Mouse (Mus musculus) c-Kit-negative CD71-positive TER-119-positive erythroid progenitor cells, embryonic 14.5 days (primary cell): ENCODE measurements around the gene Pkd1.

Source experiments
- DNase-seq: peaks from one replicate; pipeline ENCODE4 v3.0.0-alpha.2; 2013; ENCODE audit warnings: low read depth, low spot score

The Pkd1 gene

DNA sequence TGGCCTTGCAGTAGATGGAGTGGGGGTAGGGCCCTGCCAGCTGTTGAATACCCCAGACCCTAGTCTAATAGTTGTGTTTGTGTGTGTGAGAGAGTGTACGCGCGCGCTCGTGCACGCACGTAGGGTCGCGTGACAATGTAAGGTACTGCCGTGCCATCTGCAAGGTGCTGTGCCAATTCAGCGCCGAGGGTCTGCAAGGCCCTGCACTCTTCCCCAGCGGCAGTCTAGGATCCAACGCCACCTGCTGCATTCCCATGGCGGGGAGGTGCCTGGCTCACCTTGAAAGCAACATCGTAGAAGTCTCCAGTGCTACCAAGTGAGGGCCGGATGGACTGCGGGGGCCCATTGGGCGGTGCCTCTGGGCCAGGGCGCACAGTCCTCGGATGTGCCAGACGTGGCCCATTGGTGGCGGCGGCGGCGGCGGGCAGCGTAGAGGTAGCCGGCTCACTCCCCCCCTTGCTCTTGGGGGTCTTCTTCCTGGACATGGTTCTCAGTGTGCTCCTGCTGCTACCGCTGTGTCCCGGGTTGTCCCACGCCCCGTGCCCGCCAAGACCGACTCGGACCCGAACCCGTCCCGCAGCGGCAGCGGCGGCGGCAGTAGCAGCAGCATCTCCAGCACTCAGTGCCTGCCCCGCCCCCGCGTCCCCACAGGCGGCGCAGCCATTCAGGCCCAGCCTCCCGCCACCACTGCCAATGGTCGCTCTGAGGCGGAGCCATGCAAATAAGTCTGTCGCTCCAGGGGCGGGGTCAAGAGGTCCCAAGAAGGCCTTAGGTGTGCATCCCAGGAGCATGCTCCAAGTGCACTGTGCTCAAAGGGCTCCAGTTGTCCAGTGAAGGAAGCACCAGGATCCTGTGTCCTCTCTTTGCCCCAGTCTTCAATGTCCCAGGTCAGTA lies 16.3 kb upstream of the Pkd1 start:
- DNase-seq = peak; percentile 78

DNA sequence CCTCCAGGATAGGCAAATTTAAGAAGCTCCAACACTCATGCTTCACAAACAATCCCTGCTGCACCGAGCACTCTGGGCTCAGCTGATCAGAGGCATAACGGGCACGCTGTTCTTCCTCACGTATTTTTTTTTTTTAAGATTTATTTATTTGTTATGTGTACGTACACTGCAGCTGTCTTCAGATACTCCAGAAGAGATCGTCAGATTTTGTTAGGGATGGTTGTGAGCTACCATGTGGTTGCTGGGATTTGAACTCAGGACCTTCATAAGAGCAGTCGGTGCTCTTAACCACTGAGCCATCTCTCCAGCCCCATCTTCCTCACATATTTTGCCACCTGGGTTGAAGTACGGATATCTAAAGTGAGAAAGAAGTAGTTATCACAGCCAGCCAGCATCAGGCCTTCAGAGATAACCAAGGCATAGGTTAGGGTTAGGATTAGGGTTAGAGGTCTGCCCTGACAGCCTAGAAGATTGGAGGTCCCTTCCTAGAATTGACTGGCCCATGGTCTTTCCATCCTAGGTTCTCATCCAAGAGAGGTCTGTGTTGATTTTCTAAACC lies 15.4 kb upstream of the Pkd1 start, which contains the start of gene Rab26:
Gene Rab26, minus strand, starts transcription at position 51 of the 559 bp plus-strand sequence.
- no peak for DNase-seq

GRCm38 (mm10) chr17:24535300-24535699 lies 14.3 kb upstream of the Pkd1 start:
- no peak for DNase-seq

- DNase-seq = no peak
These were observed 12.1 kb upstream of the Pkd1 start for GRCm38 (mm10) chr17:24537536-24537935.

GRCm38 (mm10) chr17:24538950-24539349 lies 10.7 kb upstream of the Pkd1 start:
- DNase-seq = no peak

- peak; percentile 48 for DNase-seq
These were observed 9.3 kb upstream of the Pkd1 start for GRCm38 (mm10) chr17:24540375-24540774.

DNA sequence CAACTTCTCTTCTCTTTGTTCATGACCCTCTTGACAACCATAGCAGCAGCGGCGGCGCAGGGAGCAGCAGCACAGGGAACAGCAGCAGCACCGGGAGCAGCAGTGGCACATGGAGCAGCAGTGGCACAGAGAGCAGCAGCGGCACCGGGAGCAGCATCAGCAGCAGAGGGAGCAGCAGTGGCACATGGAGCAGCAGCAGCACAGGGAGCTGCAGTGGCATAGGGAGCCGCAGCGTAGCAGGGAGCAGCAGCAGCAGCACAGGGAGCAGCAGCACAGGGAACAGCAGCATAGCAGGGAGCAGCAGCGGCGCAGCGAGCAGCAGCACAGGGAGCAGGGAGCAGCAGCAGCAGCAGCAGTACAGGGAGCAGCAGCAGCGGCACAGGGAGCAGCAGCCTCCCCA lies 5.0 kb upstream of the Pkd1 start:
- DNase-seq = no peak

GRCm38 (mm10) chr17:24545247-24545646 lies 4.4 kb upstream of the Pkd1 start:
- DNase-seq = no peak

- no peak for DNase-seq
These were observed 3.4 kb upstream of the Pkd1 start for GRCm38 (mm10) chr17:24546234-24546633.

DNA sequence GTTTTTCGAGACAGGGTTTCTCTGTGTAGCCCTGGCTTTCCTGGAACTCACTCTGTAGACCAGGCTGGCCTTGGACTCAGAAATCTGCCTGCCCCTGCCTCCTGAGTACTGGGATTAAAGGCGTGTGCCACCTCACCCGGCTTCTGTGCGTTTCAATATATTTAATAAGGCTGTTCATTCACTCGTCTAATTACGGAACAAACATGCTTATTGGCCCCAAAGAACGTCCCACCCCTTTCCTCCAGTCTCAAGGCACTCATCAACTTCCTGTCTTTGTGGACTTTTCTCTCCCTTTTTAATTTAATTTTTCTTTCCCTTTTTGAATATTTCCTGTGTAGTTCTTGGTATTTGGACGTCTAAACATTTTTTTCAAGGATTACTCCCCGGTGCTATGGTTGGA lies 1.2 kb upstream of the Pkd1 start:
- DNase-seq = no peak

DNA sequence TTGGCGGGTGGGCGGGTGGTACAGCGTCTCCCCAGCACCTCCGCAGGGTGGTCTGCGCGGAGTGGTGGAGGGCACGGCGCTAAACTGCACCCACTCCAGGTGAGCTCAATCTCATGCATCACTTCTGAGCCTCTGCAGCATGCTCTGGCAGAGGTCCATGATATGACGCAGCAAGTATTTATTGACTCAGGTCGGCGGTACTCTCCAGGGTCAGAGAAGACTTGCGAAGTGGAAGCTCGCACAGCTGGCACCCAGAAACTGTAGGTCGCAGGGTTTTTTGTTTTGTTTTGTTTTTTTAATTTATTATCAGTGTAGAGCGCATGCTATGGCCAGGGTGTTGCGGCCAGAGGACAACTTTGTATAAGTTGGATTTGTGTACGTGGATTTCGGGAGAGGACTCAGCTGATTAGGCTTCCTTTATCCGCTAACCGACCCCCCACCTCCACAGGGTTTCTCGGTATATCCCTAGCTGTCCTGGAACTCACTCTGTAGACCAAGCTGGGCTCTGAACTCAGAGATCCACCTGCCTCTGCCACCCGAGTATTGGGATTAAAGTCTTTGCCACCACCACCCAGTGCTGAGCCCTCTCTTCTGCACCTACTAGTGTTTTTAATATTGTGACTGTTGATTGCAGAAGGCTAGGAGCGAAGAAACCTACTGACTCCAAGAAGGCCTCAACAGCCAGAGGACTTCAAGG lies 565 bp upstream of the Pkd1 start:
- peak; percentile 49 for DNase-seq

DNA sequence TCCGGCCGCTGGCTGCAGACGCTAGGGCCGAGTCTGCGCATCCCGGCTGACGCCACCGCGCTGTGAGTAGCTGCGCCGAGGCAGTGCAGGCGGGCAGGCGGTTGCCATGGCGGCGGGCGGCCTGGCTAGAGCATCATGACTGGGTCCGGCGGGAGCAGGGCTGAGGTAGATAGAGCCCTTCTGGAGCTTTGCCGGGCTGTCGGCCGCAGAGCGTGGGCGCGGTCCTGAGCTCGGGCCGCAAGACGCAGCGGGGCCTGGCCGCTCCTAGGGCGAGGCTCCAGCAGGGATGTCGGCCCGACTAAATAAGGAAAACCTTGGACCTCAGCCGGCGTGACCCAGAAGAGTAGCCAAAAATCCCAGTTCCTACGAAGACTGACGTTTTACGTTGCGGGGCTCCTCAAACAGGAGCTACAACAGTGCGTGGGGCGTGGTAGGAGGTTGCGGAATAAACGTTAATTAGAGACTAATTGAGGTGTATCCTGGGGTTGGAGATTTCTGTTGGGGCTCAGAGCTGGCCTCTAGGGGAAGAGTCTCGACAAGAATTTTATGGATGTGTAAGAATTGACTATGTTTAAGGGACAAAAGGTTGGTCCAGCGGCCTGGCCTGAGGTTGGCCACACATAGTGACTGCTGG lies 899 bp downstream of the Pkd1 start:
- DNase-seq = peak; percentile 57

- DNase-seq = no peak
These were observed 1.4 kb downstream of the Pkd1 start for GRCm38 (mm10) chr17:24551050-24551444.

- no peak for DNase-seq
These were observed 7.5 kb downstream of the Pkd1 start for GRCm38 (mm10) chr17:24557091-24557490.

GRCm38 (mm10) chr17:24558600-24559099 lies 9.0 kb downstream of the Pkd1 start:
- DNase-seq = no peak

GRCm38 (mm10) chr17:24559146-24559545 lies 9.5 kb downstream of the Pkd1 start:
- DNase-seq = no peak

GRCm38 (mm10) chr17:24560301-24561028 lies 10.8 kb downstream of the Pkd1 start:
- DNase-seq = no peak

DNA sequence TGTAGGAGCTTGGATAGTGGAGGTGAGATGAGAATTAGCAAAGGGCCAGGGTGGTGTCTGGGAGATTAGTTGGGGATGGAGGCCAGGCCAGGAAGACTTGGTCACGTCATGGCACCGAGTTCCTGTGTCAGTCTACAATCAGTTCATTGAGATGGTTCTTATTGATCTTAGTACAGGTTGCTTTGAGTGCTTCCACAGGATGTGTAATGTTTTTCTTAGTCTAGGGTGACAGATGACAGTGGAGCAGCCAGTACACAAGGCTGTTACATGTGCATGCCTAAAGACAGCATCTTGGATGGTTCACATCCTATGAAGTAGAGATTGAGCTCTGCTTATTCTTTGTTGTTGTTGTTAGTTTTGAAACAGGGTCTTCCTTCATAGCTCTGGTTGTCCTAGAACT lies 12.0 kb downstream of the Pkd1 start:
- DNase-seq = no peak

DNA sequence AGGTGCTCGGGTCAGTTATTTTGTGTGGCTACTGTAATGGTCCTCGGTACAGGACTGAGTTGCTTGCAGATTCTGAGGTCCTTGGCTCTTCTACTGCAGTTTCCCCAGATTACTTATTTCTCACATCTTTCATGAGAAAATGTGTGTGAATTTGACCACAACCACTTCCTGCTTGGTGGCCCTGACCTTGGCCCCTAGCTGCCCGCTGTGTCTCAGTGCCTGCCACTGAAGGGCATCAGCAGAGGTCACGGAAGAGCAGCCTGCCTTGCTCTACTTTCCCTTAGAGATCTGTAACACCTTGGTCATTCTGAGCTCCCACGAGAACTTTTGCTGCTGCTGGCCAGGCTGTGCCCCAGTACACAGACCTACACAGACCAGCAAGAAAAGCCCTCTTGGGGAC lies 14.0 kb downstream of the Pkd1 start:
- no peak for DNase-seq

DNA sequence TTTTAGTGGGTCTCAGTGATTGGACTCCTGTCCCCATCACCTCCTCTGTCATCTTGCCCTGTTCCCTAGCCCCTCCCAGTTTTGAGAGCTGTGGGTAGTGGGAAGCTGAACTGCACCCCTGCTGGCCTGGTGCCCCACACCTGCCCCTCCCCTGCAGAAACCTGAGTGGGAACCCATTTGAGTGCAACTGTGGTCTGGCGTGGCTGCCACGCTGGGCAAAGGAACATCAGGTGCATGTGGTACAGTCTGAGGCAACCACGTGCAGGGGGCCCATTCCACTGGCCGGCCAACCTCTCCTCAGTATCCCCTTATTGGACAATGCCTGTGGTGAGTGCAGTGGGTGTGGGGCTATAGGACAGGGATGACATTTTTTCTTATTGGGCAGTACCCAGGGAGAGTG lies 14.8 kb downstream of the Pkd1 start:
- DNase-seq = no peak

GRCm38 (mm10) chr17:24565092-24565491 lies 15.5 kb downstream of the Pkd1 start:
- DNase-seq = no peak
